Mouse (Mus musculus): ENCODE results near the gene Tcp11l1.
A peak's percentile ranks its signal among the peaks of the same experiment; 100 is the strongest.

The Tcp11l1 gene

DNA sequence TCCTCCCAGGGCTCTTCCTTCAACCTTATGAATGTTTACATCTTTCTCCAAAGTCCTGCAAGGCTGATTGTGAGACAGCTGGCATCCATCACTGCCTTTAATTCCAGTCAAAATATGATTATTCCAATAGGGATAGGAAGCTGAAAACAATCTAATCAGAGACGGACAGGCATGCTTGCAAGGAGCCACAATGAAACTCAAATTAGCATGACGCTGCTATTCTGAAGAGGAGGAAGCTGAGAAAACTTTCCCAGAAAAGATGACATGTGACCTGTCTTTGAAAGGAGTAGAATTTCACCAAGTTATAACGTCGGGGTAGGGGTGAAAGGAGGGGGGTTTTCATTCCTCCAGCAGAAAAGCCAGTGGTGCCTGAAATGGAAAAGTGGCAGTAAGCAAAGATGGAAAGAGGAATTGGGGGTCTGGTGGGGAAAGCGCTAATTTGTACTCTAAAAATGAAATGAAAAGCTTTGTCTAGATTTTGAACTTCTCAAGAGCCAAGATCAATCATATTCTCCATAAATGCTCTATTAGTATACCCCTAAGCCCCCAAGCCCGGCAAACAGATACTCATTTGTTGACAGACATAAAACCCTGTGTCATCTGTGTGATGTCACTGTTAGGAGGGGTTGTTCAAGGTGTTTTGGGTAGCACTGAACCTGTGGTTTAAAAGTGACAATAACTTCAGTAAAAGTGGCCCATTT, 1.1 kb downstream of the Tcp11l1 start:
- DNase-seq: no peak

DNA sequence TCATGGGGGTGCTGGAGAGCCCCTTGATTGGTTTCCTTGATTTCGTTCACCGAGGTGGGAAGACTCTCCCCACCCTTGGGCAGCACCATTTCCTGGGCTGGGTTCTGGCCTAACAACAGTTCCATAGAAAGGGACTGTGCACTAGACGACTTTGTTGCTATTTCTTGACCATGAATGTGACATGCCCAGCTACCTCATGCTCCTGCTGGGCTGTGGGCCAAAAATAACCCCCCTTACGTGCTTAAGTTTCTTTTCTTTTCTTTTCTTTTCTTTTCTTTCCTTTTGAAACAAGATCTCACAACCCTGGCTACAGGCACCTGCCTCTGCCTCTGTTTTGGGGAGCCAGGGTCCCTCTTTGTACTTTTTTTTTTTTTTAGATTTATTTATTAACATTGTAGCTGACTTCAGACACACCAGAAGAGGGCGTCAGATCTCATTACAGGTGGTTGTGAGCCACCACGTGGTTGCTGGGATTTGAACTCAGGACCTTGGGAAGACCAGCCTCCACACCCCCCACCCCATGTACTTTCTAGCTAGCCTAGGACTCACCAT, 2.1 kb downstream of the Tcp11l1 start:
- no peak for DNase-seq

DNA sequence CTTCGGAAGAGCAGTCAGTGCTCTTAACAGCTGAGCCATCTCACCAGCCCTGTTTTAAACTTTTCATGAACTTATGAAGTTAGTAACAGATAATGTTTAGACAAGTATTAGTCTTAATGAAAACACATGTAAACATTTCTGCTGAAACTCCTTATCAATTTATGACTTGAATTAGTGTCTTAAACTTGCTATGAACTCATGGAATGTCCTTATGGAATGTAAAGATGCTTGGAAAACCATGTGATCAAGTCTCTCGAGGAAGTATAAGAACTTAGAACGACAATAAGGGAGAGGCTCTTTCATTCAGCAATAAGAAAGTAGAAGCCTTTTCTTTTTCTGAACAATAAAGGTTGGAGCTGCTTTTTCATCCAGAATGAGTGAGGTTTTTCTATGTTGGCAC, 7.6 kb downstream of the Tcp11l1 start:
- no peak for DNase-seq

DNA sequence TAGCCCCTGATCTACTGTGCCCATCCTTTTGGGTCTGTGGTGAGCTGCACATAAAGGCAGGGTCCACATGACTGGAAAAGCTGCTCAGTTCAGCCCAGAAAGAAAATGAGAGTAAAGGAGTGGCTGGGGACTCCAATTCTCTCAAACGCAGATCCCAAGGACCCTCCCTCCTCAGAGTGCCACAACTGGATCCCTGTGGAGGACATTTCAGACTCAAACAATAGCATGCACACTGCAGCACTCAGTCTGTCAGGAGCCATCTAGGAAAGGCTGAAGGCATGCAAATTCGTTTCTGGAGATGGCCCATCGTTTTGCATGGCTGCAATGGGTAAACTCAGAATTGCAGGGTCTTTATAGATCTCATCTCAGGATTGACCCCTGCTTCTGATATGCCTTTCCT, 8.8 kb downstream of the Tcp11l1 start:
- DNase-seq: no peak

DNA sequence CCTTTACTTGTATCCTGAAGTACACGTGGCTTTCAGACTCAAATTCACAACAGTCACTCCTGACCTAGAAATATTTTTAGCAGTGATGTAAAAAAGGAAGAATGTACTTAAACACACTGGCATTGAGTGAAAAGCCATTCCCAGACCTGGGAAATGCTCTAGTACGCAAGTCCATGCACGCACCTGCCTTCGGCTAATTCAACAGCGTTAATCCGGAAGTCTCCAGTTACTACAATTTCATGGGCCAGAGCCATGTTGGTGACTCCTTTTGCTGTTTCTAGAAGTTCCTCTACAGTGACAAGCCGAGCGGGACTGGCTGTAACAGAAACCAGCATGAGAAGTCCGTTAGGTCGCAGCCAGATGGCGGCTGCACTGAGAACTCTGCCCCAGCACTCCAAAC, 12.3 kb downstream of the Tcp11l1 start:
- no peak for DNase-seq

DNA sequence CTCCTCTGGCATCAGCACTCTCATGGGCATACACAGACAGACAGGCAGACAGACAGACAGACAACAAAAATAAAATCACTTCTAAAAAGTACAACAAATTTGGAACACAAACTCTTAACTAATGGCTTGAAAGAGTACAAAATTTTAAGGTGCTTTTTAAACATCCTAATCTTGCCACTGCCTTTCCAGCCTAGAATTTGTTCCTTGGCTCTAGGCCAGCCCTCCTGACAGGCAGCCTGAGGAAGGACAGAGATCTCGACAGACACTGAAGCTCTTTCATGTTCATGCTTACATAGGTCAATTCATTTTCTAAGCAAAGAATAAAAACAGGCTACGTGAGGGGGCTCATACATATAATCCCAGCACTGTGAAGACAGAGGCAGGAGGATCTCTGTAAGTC, 19.4 kb downstream of the Tcp11l1 start:
- no peak for DNase-seq

DNA sequence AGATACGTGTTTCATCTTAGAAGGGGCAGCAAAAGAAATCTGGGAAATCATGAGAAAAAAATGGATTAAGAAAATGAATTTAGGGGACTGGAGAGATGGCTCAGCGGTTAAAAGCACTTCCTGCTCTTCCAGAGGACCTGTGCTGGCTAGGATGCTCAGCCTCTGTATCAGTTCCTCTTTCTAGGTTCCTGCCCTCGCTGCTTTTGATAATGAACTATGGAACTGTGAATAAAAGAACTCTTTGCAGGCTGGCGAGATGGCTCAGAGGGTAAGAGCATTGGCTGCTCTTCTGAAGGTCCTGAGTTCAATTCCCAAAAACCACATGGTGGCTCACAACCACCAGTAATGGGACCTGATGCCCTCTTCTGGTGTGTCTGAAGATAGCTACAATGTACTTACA, 21.2 kb downstream of the Tcp11l1 start:
- no peak for DNase-seq

DNA sequence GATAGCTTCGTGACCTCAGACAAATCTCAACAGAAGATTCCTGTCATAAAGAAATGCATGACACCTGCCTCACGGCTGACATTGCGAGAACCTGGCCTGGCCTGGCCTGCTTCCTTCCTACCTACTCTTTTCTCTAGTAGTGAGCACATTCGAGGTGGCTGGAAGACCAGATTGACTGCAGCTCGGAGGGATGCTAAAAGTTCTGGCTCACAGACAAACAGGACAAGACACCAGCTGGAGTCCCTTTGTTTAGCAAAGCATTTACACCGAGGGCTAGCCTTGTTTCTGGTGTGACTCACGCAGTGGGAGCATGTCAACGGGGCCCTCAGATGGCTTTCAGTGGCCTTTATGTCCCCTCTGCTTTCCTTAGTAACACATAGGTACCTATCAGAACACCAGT, 23.2 kb downstream of the Tcp11l1 start:
- peak; percentile 71 for DNase-seq

DNA sequence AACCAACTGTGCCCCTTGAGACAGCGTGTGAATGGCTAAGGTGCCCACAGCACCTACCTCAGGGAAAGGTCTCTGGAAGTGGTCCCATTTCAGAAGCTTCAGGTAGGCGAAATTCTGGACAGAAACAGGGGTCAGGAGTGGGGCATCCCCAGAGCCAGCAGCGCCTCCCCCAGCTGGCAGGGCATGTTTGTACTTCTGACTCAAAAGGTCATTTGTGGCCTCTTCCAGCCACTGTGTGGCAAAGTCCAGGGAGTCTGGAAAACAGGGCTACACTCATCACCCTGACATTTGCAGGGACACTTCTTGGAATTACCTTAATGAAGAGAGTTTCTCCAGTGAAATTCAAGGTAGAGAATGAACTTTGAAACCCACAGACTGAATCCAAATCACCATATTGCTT, 23.6 kb downstream of the Tcp11l1 start:
- DNase-seq: no peak

DNA sequence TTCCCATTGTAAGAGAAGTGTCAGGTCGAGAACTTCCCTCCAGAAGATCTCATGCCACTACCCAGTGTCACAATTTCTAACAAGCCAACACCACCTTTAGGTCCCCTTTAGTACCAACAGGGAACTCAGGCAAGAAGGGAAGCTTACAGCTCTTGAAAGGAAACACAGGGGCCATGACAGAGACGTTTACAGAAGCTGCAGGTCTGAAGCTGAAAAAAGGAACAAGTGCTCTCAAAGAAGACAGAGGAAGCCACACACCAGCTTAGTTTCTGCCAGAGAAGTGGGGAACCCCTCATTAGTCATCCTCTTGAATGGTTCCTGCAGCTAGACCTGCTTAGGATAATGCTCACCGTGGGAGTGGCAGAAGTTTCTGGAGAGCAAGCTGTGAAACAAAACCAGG, 24.7 kb downstream of the Tcp11l1 start:
- DNase-seq: no peak

DNA sequence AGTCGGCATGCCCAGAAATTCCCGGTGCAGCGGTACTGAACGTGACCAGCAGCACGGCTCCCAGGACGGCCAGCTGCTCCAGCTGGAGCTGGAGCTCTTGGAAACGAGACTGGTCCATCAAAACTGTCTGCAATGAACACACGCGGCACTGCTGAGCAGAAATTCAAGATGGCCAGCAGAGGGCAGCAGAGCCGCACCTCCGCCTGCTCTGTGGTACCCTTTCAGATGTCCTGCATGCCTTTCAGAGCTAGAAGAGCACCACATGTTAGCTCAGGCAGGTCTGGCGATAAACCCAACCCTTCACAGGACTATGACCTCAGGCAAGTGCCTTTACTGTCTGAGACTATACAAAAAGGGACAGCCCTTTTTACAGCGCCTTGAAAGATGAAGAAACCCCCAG, 26.6 kb downstream of the Tcp11l1 start:
- DNase-seq: peak; percentile 69

DNA sequence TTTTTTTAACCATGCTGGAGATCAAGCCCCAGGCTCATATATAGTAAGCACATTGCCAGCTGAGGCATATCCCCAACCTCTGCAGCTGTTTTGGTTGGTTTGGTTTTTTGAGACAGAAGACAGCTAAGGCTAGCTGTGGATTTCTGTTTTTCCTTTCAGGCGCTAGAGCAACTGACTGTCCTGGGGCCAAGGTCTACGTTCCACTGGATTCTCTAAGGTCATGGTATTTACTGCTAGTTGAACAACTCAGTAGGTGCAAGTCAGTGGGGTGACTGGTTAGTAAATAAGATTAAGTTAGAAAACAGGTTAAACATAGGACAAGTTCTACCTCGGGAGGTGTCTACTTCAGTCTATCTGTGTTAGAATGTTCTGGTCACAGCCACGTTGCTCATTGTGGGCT, 27.2 kb downstream of the Tcp11l1 start:
- DNase-seq: no peak

DNA sequence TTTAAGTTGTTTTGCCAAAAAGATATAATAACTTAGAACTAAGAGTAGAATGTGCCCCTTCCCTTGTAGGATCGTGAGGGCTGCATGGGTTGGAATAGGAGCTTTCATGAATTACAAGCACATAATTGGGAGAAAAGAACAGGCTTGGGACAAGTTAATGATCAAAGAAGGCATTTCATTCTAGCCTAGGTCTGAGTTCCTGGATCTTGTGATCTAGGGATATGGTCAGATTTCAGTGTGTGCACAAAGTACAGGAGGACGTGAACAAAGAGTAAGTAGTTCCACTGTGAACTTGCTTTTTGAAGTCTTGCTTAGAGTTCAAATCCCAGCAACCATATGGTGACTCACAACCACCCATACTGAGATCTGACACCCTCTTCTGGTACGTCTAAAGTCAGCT, 34.6 kb downstream of the Tcp11l1 start:
- DNase-seq: no peak

DNA sequence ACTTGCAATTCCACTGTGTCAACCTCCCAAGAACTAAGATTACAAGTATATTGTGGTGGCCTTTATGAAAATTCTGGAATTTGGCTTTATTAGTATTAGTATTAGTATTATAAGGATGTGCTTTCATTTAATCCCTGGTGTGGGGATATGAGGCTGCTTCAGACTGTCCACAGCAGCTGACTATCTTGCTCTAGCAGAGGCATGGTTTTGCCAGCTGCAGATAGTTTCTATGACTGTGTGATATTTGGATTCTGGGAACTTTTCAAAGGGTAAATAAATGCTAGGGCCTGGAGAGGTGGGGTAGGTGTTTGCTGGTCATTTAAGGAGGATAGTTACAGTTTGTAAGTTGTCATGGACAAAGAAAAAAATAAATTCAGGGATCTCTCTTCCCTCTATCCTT, 40.2 kb downstream of the Tcp11l1 start:
- no peak for DNase-seq

DNA sequence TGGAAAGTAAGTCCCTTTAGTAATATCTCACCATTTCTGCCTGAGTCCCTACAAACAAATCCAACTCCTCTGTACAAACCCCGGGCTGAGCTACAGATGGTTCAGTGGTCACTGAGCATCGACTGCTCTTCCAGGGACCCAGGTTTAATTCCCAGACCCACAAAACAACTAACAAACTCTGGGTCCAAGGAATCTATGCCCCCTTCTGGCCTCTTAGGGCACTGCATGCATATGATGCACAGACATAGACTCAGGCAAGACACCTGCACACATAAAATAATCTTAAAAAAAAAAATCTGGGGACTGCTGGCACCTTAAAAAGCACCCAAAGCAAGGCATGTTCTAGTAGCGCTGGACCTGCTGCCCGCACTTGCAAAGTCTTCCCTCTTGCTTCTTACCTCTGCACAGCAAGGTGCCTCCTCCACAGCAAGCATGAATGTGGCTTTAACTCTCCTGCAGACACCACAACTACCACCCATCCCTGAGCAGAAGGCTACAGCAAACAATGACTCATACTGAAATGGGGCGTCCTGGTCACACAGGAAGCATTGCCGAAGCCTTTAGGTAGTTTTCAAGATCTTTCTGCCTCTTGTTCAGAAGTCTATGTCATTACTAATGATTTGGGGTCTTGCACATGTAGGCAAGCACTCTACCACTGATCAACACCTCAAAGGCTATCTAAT, 42.7 kb downstream of the Tcp11l1 start:
- DNase-seq: no peak

DNA sequence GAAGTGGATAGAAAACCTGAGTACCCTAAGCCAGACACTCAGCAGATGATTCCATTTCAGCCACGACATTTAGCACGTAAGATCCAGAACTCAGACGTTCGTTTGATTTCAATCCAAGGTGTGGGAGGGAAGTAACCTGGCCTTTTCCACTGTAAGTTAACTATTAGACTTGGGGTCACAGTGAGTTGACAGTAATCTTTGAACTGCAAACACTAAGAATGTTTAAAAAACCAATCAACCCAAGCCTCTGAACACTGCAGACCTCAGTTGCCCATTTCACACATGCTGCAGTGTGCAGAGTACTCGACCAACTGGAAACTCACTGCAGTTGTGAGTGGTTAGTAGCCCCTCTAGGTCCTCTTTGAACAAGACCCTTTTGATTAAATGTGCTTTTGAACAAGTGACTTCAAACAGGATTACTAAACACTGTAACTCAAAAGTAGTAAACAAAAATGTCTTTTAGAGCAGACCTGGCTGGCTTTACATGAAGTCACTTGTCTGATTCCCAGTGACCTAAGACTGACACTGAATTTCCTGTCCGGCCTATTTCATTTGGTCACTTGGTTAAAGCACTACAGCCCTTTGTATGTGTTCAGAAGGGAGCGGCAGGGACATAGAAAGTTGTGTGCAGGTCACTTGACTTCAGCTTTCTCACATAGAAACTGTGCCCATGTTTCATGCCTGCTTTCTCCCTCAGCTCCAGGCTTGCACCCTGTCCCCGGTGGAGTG, 48.4 kb downstream of the Tcp11l1 start:
- DNase-seq: no peak

DNA sequence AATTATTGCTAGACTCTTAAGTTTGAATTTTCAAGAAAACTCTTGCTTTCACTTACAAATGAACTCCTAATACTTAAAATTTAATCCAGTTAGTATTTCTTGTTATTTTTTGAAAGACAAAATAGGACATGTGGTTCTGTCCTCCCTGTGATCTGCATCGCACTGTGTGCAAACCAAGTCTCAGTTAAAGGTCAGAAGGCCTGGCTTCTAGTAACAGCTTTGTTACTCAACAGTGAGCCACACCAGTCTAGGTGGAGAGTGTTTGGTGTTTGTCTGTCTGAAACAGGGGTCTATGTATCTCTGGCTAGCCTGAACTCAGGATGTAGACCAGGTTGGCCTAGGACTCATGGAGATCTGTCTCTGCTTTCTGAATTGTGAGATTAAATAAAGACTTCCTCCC, 53.3 kb downstream of the Tcp11l1 start:
- DNase-seq: no peak

DNA sequence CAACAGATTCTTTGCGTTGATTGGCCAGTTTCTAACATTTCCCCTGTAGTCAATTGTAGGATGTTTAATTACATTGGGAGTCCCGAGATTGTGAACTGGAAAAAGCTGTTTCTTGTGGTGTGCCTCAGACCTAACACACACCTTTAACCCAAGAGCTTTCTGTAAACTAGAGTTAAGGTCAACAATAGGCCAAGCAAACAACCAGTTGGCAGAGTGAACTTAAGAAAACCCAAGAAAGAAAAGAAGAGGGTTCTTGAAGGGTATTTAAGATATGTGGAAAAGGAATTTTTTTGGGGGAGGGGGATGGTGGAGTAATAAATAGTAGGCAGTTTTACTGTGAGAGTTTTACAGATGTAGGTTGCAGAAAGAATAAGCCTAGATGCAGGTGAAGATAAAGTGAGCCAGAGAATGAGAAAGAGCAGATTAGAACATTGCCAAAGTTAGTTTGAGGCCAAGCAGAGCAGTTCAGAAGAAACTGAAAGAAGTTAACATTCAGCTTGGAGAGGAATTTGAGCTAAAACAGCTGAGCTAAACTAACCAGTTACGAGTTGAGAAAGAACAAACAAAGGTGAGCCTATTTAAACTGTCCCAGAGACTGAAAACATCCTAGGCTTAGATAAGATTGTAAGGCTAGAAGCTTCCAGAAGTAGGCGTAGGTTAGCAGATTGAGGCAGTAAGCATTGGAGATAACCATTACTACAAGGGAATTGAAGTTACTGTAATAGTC, 95.8 kb downstream of the Tcp11l1 start:
- DNase-seq: no peak

DNA sequence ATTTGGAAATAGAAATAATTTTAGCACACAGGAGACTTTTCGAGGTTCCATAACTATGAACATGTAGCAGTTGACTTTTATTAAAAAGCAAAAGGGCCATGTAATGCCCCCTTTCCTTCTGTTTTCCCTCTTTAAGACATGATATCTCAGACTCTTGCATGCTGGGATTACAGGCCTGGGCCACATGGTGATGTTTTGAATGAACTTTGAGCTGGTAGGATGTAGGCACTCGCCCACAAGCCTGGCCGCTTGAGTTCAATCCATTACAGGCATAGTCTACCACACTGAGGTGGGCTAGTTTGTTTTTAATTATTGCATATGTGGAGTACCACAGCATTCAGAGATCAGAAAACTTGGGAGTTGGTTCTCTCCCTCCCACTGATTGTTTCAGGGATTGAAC, 97.2 kb downstream of the Tcp11l1 start:
- DNase-seq: no peak
